Mouse (Mus musculus) heart, adult 8-10 months (tissue): ENCODE measurements around the gene Rpl7l1. TPM values are rescaled to one million over a fixed set of nuclear protein-coding genes. Genes with fewer than 3 reads are reported as not detected.

Source experiments
- DNase-seq: peaks from one replicate; pipeline ENCODE4 v3.0.0; 2022; ENCODE audit warnings: low spot score
- total RNA-seq, 4 experiments: library from RNA; stranded (reverse); gene quantifications; 2 replicates each; pipeline ENCODE4 v1.2.4; 2022

Rpl7l1 gene
- total RNA-seq, 4 experiments from 2014 or later: 43.9 to 58.6 (median 52.8) TPM

- no peak for DNase-seq
Observed at GRCm38 (mm10) chr17:46736160-46736559, 46.3 kb downstream of the Rpl7l1 start.

GRCm38 (mm10) chr17:46735287-46735686 lies 47.2 kb downstream of the Rpl7l1 start:
- DNase-seq: no peak

GRCm38 (mm10) chr17:46734055-46734454 lies 48.4 kb downstream of the Rpl7l1 start:
- DNase-seq: no peak

GRCm38 (mm10) chr17:46728904-46729318 lies 53.6 kb downstream of the Rpl7l1 start, which contains the start of gene Gnmt:
TSS of gene Gnmt (minus strand) at chr17:46729168.
- DNase-seq: no peak

GRCm38 (mm10) chr17:46728496-46728895 lies 54.0 kb downstream of the Rpl7l1 start:
- no peak for DNase-seq

GRCm38 (mm10) chr17:46728021-46728420 lies 54.5 kb downstream of the Rpl7l1 start:
- DNase-seq: no peak

GRCm38 (mm10) chr17:46727271-46727670 lies 55.2 kb downstream of the Rpl7l1 start:
- DNase-seq: no peak

- no peak for DNase-seq
Observed at GRCm38 (mm10) chr17:46725731-46726645, 56.5 kb downstream of the Rpl7l1 start.

- DNase-seq: no peak
Observed at GRCm38 (mm10) chr17:46725273-46725672, 57.2 kb downstream of the Rpl7l1 start.

- no peak for DNase-seq
Observed at GRCm38 (mm10) chr17:46724477-46725084, 57.9 kb downstream of the Rpl7l1 start.

Other genes with a start within 250 kb of the Rpl7l1 start
- 10 to 100 TPM; 22.7 to 28.0 (median 24.9) TPM for gene Cul9, start 236.3 kb downstream of the Rpl7l1 start, total RNA-seq
- 100 to 1,000 TPM in 2 of 4 experiments, 10 to 100 TPM in 2; 84.1 to 121 (median 98.6) TPM for gene Srf, start 226.5 kb downstream of the Rpl7l1 start, total RNA-seq
- gene Ptk7, start 153.2 kb downstream of the Rpl7l1 start, total RNA-seq: 1 to 10 TPM; 1.8 to 3.5 (median 2.1) TPM
- 10 to 100 TPM; 27.5 to 29.1 (median 28.5) TPM for gene Klc4, start 136.7 kb downstream of the Rpl7l1 start, total RNA-seq
- 100 to 1,000 TPM; 115 to 133 (median 125) TPM for gene Mrpl2, start 136.4 kb downstream of the Rpl7l1 start, total RNA-seq
- 10 to 100 TPM; 16.5 to 21.2 (median 18.7) TPM for gene Cul7, start 132.3 kb downstream of the Rpl7l1 start, total RNA-seq
- gene Rrp36, start 108.3 kb downstream of the Rpl7l1 start, total RNA-seq: 10 to 100 TPM; 10.5 to 13.7 (median 12.4) TPM
- 10 to 100 TPM; 47.1 to 52.5 (median 51.6) TPM for gene Mea1, start 103.9 kb downstream of the Rpl7l1 start, total RNA-seq
- 10 to 100 TPM; 53.8 to 65.7 (median 61.5) TPM for gene Klhdc3, start 101.8 kb downstream of the Rpl7l1 start, total RNA-seq
- gene Ppp2r5d, start 77.6 kb downstream of the Rpl7l1 start, total RNA-seq: 10 to 100 TPM; 25.1 to 31.0 (median 28.6) TPM
- 10 to 100 TPM; 34.4 to 37.4 (median 35.7) TPM for gene Pex6, start 71.2 kb downstream of the Rpl7l1 start, total RNA-seq
- 1 to 10 TPM; 2.6 to 7.2 (median 3.4) TPM for gene Gnmt, start 53.5 kb downstream of the Rpl7l1 start, total RNA-seq
- gene Cnpy3, start 30.5 kb downstream of the Rpl7l1 start, total RNA-seq: 10 to 100 TPM; 17.2 to 22.1 (median 18.4) TPM
- gene Ptcra, start 19.0 kb downstream of the Rpl7l1 start, total RNA-seq: not detected
- gene 2310039H08Rik, start 10.0 kb downstream of the Rpl7l1 start, total RNA-seq: 10 to 100 TPM; 24.2 to 33.2 (median 28.9) TPM
- gene Bicral, start 75.8 kb upstream of the Rpl7l1 start, total RNA-seq: 10 to 100 TPM; 12.8 to 15.3 (median 14.4) TPM
- 10 to 100 TPM; 15.4 to 18.6 (median 17.3) TPM for gene Tbcc, start 108.0 kb upstream of the Rpl7l1 start, total RNA-seq
- not detected for gene Prph2, start 127.8 kb upstream of the Rpl7l1 start, total RNA-seq
- gene Ubr2, start 227.9 kb upstream of the Rpl7l1 start, total RNA-seq: 10 to 100 TPM; 78.8 to 87.7 (median 82.8) TPM